Mouse (Mus musculus): ENCODE results near the gene Colca2. TPM values are rescaled to one million over a fixed set of nuclear protein-coding genes. Genes with fewer than 3 reads are reported as not detected.

The Colca2 gene
- polyA plus RNA-seq, 1 experiment from 2014 or later, result 0.70 TPM

DNA sequence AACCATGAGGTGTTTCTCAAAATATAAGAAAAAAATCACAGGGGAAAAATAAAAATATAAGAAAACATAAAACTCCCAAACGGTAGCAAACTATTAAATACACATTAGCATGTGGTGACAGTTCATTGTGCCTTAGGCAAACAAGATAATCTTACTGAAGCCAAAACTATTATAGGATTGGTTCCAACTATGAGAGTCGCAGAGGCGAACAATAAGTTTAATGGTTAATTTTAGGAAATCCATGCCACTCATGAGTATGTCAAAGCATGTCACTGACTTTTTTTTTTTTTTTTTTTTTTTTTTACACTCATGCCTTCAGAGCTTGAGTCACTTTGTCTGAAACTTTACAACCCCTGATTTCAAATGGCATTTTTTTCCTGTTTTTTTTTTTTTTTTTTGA, 28.0 kb upstream of the Colca2 start:
- ATAC-seq, result no peak
- Histone ChIP-seq H3K4me1 (peaks cover 7% of the 10 kb centered on the region; the same call in 1 of the 2 replicates), H3K4me3 (no peak overlapping the region), H3K9me3 (replicated peaks) (no peaks in the 10 kb centered on the region), H3K27me3 (no peaks in the 10 kb centered on the region), H3K36me3 (ENCODE audit: poor library complexity, severe bottlenecking) (no peaks in the 10 kb centered on the region), H3K27ac (no peak overlapping the region), H3K9ac (no peak overlapping the region), H3K4me2 (no peak overlapping the region)
- 89% methylated on average over 3 of the region's 3 CpGs for WGBS

DNA sequence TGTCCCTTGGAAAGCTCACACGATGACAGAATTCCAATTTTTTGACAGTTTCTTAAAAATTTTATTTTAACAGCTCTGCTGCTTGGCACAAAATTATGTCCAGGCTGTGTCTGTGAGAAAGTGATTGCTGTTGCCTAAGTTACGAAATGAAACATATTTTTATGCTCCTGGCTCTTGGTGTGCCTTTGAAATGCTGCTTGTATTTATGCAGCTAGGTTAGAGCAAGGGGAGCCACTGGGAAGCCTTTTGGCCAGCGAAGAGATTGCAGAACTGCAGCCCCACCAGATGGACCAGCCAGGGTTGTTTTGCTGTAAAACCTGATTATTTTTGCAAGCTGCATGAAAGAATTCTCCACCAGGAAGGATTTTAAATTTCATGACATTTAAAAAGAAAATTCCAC, 26.8 kb upstream of the Colca2 start:
- Histone ChIP-seq H3K4me1 (peaks cover 7% of the 10 kb centered on the region; the same call in 1 of the 2 replicates), H3K36me3 (ENCODE audit: poor library complexity, severe bottlenecking) (no peaks in the 10 kb centered on the region), H3K4me2 (no peak overlapping the region), H3K9me3 (replicated peaks) (no peaks in the 10 kb centered on the region), H3K9ac (no peak overlapping the region), H3K4me3 (no peak overlapping the region), H3K27me3 (no peaks in the 10 kb centered on the region), H3K27ac (no peak overlapping the region)
- WGBS, result 66% methylated on average over 3 of the region's 3 CpGs
- peak; percentile 45; the same call in 1 of the 2 replicates for ATAC-seq

GRCm38 (mm10) chr9:51303980-51304379, 25.6 kb upstream of the Colca2 start:
- Histone ChIP-seq H3K4me1 (peaks cover 7% of the 10 kb centered on the region; the same call in 1 of the 2 replicates), H3K27me3 (no peaks in the 10 kb centered on the region), H3K9ac (no peak overlapping the region), H3K4me3 (no peak overlapping the region), H3K4me2 (no peak overlapping the region), H3K9me3 (replicated peaks) (no peaks in the 10 kb centered on the region), H3K27ac (no peak overlapping the region), H3K36me3 (ENCODE audit: poor library complexity, severe bottlenecking) (no peaks in the 10 kb centered on the region)
- 87% methylated on average over 5 of the region's 5 CpGs for WGBS
- 0 out of 2 replicates have a peak, but pooled peaks have one; percentile 4 for ATAC-seq

GRCm38 (mm10) chr9:51293541-51293940, 15.2 kb upstream of the Colca2 start:
- H3K4me2 ChIP-seq, result no peak overlapping the region
- H3K36me3 ChIP-seq (ENCODE audit: poor library complexity, severe bottlenecking), result no peaks in the 10 kb centered on the region
- no peaks in the 10 kb centered on the region for H3K27me3 ChIP-seq
- no peaks in the 10 kb centered on the region for H3K9me3 ChIP-seq (replicated peaks)
- H3K4me1 ChIP-seq, result no peaks in the 10 kb centered on the region
- 84% methylated on average over 8 of the region's 8 CpGs for WGBS
- no peak for ATAC-seq
- no peak overlapping the region for H3K9ac ChIP-seq
- no peak overlapping the region for H3K4me3 ChIP-seq
- no peak overlapping the region for H3K27ac ChIP-seq

DNA sequence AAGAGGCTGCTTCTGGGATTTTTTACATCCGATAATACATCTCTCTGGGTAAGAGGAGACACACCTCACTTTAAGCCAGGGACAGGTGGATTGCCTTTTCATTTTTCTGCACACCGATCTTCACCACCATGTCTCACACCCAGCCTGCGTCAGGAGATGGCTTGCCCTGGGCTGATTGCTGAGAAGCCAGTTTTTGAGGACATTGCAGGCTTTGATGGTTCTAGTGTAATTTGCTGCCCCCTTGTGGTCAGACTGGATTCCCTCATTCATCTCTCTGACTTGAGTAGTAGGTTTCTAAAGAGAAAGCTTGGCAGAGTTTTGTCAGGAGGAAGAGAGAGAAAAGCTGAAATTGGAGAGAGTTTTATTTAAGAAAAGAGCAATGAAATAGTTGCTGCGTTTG, 14.3 kb upstream of the Colca2 start:
- H3K27me3 ChIP-seq, result no peaks in the 10 kb centered on the region
- ATAC-seq, result peak; percentile 72; the same call in 1 of the 2 replicates
- WGBS, result 29% methylated on average over 4 of the region's 4 CpGs

DNA sequence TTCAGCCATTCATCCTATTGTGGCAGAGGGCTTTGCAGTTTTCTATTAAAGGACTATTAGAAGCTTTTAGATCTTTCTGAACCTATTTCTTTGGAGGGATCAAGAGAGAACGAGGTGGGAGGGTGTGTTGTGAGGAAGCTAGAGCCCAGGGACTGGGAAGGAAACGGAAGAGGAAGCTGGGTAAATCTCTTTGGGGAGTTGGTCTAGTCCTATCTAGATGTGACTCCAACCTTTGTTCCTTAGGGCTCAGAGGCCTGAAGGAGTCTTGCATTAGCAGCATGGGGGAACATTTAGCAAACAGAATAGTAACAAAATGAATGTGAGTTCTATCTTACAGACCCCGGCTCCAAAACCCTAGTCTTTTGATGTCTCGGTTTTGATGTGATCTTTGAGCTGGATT, 12.6 kb upstream of the Colca2 start:
- Histone ChIP-seq H3K9ac (no peak overlapping the region), H3K36me3 (ENCODE audit: poor library complexity, severe bottlenecking) (no peaks in the 10 kb centered on the region), H3K4me2 (no peak overlapping the region), H3K4me3 (no peak overlapping the region), H3K27ac (no peak overlapping the region), H3K27me3 (no peaks in the 10 kb centered on the region), H3K4me1 (no peaks in the 10 kb centered on the region), H3K9me3 (replicated peaks) (no peaks in the 10 kb centered on the region)
- no peak for ATAC-seq
- 73% methylated on average over 4 of the region's 4 CpGs for WGBS

More for the DNA sequence above, 14.3 kb upstream of the Colca2 start:
- H3K27ac ChIP-seq, result no peak overlapping the region
- no peak overlapping the region for H3K4me2 ChIP-seq
- no peaks in the 10 kb centered on the region for H3K36me3 ChIP-seq (ENCODE audit: poor library complexity, severe bottlenecking)
- H3K4me3 ChIP-seq, result no peak overlapping the region
- H3K9me3 ChIP-seq (replicated peaks), result no peaks in the 10 kb centered on the region
- no peaks in the 10 kb centered on the region for H3K4me1 ChIP-seq
- no peak overlapping the region for H3K9ac ChIP-seq

DNA sequence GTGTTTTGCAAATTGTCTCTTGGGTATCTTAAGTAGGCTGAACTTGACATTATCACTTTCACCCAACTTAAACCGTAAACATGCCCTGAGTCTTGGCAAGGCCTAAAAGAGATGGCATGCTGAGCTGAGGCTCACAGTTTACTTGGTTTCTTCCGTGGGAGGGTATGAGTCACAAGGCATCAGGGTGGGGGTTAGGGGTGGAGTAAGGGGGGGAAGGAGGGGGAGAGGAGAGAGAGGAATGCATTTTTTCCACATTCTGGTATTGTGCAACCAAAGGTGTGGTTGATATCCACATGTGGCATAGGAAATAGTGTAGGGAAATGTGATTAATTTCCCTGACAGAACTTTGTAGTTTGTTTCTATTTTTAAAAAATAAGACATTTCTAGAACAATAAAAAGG, 7.7 kb upstream of the Colca2 start:
- Histone ChIP-seq H3K27me3 (0 out of 2 replicates have a peak, but pooled peaks cover 2% of the 10 kb centered on the region), H3K4me1 (no peaks in the 10 kb centered on the region), H3K36me3 (ENCODE audit: poor library complexity, severe bottlenecking) (no peaks in the 10 kb centered on the region), H3K4me3 (no peak overlapping the region), H3K27ac (no peak overlapping the region), H3K9me3 (replicated peaks) (no peaks in the 10 kb centered on the region), H3K9ac (no peak overlapping the region), H3K4me2 (no peak overlapping the region)
- no peak for ATAC-seq
- WGBS, result 68% methylated on average over 2 of the region's 2 CpGs

DNA sequence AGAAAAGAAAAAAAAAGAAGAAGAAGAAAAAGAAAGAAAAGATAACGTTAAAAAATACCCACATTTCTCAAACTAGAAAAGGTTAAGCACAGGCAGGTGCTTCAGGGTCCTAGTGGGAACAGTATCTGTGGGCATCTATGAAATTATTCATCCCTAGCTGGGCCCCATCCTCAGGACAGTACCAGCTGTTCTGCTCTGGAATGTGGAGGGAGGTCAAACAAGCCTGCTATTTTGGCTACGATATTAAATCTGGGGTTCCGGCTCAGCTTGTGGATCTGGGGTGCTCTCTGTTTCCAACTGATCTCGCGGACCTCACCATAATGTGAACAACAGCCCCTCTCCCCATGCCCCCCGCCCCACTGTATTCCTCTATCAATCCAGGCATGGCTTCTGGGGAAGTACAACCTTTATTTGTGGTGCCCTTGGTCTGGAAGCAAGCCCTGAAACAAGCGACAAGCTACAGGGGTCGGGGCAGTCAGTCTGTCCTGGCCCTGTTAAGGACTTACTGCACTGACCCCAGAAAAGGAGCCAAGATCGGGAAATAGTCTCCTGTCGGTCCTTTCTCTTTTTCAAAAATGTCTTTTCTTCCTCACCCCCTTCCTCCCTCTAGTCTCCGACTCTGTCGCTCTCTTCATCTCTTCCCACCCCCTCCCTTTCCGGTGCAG, 403 bp downstream of the Colca2 start:
- ATAC-seq, result no peak; the same call in 1 of the 2 replicates
- peaks cover 17% of the 10 kb centered on the region for H3K4me1 ChIP-seq

DNA sequence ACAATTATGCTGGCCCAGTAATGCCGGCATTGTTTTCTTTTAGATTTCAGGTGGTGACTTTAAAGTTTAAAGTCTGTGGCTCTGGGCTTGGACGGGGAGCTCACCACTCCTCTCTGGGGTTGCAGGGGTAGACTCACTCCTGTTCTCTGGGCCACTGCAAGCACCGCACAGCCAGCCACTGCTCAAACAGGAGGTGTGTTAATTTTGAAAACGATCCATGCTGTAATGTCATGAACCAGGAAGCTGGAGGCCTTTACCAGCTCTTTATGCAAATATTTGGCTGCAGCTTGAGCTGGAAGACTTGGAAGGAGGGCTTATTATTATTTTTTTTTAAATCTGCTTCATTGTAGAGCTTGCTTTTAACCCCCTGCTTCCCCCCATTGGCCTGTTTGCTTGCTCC, 3.7 kb downstream of the Colca2 start:
- ATAC-seq, result no peak
- peaks cover 16% of the 10 kb centered on the region for H3K27me3 ChIP-seq
- H3K36me3 ChIP-seq (ENCODE audit: poor library complexity, severe bottlenecking), result no peaks in the 10 kb centered on the region

More for the DNA sequence above, 403 bp downstream of the Colca2 start:
- H3K36me3 ChIP-seq (ENCODE audit: poor library complexity, severe bottlenecking), result no peaks in the 10 kb centered on the region
- H3K27me3 ChIP-seq, result peaks cover 25% of the 10 kb centered on the region
- no peak overlapping the region for H3K27ac ChIP-seq
- H3K4me2 ChIP-seq, result peak overlapping the region; percentile 88
- peak overlapping the region; percentile 48 for H3K4me3 ChIP-seq
- no peaks in the 10 kb centered on the region for H3K9me3 ChIP-seq (replicated peaks)
- H3K9ac ChIP-seq, result peak overlapping the region; percentile 66
- WGBS, result 23% methylated on average over 13 of the region's 13 CpGs

GRCm38 (mm10) chr9:51273581-51274154, 4.7 kb downstream of the Colca2 start:
- H3K27me3 ChIP-seq, result peaks cover 6% of the 10 kb centered on the region
- no peak overlapping the region for H3K9ac ChIP-seq
- H3K36me3 ChIP-seq (ENCODE audit: poor library complexity, severe bottlenecking), result no peaks in the 10 kb centered on the region
- H3K4me1 ChIP-seq, result peaks cover 9% of the 10 kb centered on the region
- 60% methylated on average over 9 of the region's 9 CpGs for WGBS
- H3K4me3 ChIP-seq, result no peak overlapping the region
- no peaks in the 10 kb centered on the region for H3K9me3 ChIP-seq (replicated peaks)
- H3K27ac ChIP-seq, result no peak overlapping the region
- no peak for ATAC-seq
- no peak overlapping the region for H3K4me2 ChIP-seq

More for the DNA sequence above, 3.7 kb downstream of the Colca2 start:
- Histone ChIP-seq H3K9ac (no peak overlapping the region), H3K4me3 (no peak overlapping the region), H3K4me1 (peaks cover 17% of the 10 kb centered on the region), H3K4me2 (no peak overlapping the region), H3K9me3 (replicated peaks) (no peaks in the 10 kb centered on the region), H3K27ac (no peak overlapping the region)
- WGBS, result 8% methylated on average over 4 of the region's 4 CpGs

GRCm38 (mm10) chr9:51272102-51272501, 6.3 kb downstream of the Colca2 start:
- no peak overlapping the region for H3K9ac ChIP-seq
- 84% methylated on average over 5 of the region's 5 CpGs for WGBS
- no peak overlapping the region for H3K27ac ChIP-seq
- H3K4me3 ChIP-seq, result no peak overlapping the region
- no peaks in the 10 kb centered on the region for H3K27me3 ChIP-seq
- H3K4me1 ChIP-seq, result no peaks in the 10 kb centered on the region
- H3K4me2 ChIP-seq, result no peak overlapping the region
- H3K36me3 ChIP-seq (ENCODE audit: poor library complexity, severe bottlenecking), result no peaks in the 10 kb centered on the region
- no peaks in the 10 kb centered on the region for H3K9me3 ChIP-seq (replicated peaks)
- ATAC-seq, result no peak

GRCm38 (mm10) chr9:51271073-51271472, 7.3 kb downstream of the Colca2 start:
- Histone ChIP-seq H3K9me3 (replicated peaks) (no peaks in the 10 kb centered on the region), H3K36me3 (ENCODE audit: poor library complexity, severe bottlenecking) (no peaks in the 10 kb centered on the region), H3K4me3 (no peak overlapping the region), H3K4me2 (no peak overlapping the region), H3K27me3 (no peaks in the 10 kb centered on the region), H3K9ac (no peak overlapping the region), H3K27ac (no peak overlapping the region), H3K4me1 (no peaks in the 10 kb centered on the region)
- WGBS, result 43% methylated on average over 8 of the region's 8 CpGs
- no peak for ATAC-seq
